Mouse (Mus musculus): ENCODE results near the gene Ch25h. TPM values are rescaled to one million over a fixed set of nuclear protein-coding genes. Genes with fewer than 3 reads are reported as not detected.

Gene Ch25h
- polyA plus RNA-seq, 1 experiment from 2014 or later, result 0.25 TPM

Other genes with a start within 250 kb of the Ch25h start
- gene Acta2, start 219.6 kb downstream of the Ch25h start, polyA plus RNA-seq (2014; fragmentation: Nextera tagmentation; extraction: Ambion mirVana), result 0.59 and 11.3 TPM in 2 replicates
- gene Fas, start 184.5 kb downstream of the Ch25h start, polyA plus RNA-seq (2014; fragmentation: Nextera tagmentation; extraction: Ambion mirVana), result 0.81 and 0.84 TPM in 2 replicates
- 15.2 and 24.8 TPM in 2 replicates for gene Lipa, start 52.3 kb upstream of the Ch25h start, polyA plus RNA-seq (2014; fragmentation: Nextera tagmentation; extraction: Ambion mirVana)
- 3.1 and 7.9 TPM in 2 replicates for gene Ifit2, start 75.5 kb upstream of the Ch25h start, polyA plus RNA-seq (2014; fragmentation: Nextera tagmentation; extraction: Ambion mirVana)
- 0.15 and 8.8 TPM in 2 replicates for gene Ifit3, start 108.4 kb upstream of the Ch25h start, polyA plus RNA-seq (2014; fragmentation: Nextera tagmentation; extraction: Ambion mirVana)
- gene Ifit1bl1, start 126.8 kb upstream of the Ch25h start, polyA plus RNA-seq (2014; fragmentation: Nextera tagmentation; extraction: Ambion mirVana), result 0.98 and 1.3 TPM in 2 replicates
- gene Ifit3b, start 132.8 kb upstream of the Ch25h start, polyA plus RNA-seq (2014; fragmentation: Nextera tagmentation; extraction: Ambion mirVana), result 1.2 TPM in 1 of 2 replicates, not detected in the other
- gene Ifit1bl2, start 165.6 kb upstream of the Ch25h start, polyA plus RNA-seq (2014; fragmentation: Nextera tagmentation; extraction: Ambion mirVana), result 0.30 and 0.55 TPM in 2 replicates
- 0.16 and 3.5 TPM in 2 replicates for gene Ifit1, start 165.7 kb upstream of the Ch25h start, polyA plus RNA-seq (2014; fragmentation: Nextera tagmentation; extraction: Ambion mirVana)